Mouse (Mus musculus): ENCODE measurements around the gene Arhgap28.
A peak's percentile ranks its signal among the peaks of the same experiment; 100 is the strongest.
"Not testable (repeated sequence)": the region's sequence is repeated elsewhere in the genome, so short reads cannot be mapped to it uniquely, and the experiment has no call there.

Arhgap28 gene

DNA sequence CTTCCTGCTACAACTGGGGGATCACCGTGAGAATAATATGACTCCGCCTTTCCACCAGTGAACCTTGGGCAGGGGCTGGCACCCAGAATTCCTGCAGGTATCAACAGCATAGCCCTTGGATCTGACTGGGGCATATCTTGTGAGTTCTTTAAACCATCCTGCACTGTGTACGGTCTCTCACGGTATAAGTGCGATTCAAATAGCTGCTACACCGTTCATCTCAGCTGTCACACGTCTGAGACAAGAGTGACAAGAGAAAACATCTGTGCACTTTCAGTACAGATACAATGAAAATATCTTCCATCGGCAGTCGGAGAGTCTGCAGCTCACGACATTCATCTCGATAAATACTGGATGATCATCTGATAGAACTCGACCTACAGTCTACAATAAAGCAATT, 126.3 kb downstream of the Arhgap28 start:
- no peak for DNase-seq (ENCODE audit: extremely low spot score)

DNA sequence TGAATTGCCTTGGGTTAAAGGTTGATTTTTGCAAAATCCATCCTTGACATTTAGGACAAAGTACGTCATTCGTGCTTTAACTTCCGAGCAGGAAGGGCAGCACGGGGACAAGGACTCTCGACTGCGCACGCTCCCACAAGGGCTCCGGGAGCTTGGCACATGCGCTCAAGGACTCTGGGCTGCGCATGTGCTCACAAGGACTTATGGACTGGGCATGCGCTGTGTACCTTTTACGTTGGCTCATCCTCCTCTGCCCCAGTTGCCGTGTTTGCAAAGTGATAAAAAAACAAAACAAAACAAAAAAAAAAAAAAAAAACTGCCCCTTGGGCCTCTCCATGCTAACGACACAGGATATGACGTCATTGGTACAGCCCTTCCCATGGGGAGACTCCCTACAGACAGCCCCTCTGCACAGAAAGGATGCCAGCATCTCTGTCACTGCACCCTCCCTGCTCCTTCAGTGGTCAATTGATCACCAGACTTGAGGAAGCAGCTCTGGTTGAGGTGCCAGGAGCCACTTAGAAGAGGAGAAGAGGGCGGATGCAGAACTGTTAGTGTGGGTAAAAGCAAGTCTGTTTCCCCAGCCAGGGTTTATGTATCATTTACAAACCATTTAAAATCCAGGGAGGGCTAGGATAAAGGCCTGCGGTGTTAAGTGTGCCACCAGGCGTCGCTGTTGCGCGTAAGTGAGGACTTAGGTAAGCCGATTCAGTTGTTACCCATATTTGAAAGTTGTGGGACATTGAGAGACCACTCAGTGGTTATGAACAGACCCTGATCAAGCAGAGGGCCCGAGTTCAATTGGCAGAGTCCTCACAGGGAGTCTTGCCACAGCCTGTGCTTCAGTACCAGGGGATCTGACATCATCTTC, 134.0 kb downstream of the Arhgap28 start:
- DNase-seq (ENCODE audit: extremely low spot score): peak; percentile 51

DNA sequence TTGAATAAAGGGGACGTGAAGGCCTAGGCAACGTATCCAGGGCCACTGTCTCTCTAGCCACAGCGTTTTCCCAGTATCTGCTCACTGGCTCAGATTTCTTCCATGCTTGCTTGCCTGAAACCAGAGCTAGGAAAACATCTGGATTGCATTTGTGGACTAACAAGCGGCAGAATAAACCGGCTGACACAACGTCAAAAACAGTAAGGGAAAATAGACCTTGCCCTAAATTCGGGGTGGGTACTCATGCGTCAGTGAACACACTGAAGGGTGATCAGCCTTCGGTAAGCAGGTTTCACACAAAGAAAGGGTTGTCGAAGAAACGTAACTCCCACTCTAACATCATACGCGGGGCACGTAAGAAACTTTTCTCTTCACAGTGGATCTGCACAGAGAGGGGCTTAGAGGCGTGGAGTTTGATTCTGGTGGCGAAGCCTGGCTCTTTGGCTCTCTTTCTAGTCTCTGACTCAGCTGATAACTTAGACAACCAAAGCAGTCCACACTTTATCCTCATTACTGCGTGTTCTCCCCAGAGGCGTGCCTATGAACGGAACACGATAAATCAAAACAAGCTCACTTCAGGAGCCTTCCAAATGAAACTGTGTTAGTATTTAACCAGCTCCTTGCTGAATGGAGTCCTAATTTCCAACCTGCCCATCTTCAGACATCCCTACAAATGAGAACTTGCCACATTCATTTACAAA, 137.2 kb downstream of the Arhgap28 start:
- DNase-seq (ENCODE audit: extremely low spot score): peak; percentile 25

DNA sequence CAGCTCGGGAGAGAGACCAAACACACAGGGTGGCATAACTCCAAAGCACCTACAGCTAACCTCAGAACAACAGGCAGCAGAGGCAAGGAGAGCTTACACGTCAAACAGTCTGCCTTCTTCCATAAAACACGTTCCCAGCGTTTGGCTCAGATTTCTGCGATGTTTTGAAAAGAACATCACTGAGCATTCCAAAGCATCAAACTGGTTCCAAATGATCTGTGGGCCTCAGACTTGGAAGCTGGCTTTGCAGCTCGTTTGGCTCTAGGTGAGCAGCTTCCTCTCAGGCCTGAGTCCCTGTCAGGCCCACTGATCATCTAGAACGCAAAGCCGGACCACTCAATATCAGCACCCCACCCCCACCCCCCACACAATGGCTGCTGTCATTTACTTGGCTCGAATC, 137.9 kb downstream of the Arhgap28 start:
- DNase-seq (ENCODE audit: extremely low spot score): no peak

DNA sequence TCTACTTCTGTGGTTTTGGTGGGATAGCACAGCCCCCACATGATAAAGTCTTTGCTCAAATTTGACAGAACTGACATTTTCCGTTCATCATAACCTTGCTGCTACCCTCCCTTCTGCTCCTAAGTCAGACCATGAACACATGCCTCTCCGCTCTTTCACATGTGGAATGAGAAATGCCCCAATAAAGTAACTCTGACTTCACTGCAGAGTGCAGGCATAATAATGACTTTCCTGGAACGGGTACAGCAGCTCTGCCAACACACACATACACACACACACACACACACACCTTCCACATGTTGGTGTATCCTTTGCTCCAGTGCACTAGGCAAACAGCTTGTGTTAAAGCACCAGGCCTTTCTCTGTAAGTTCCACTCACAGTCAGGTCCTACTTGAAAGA, 139.0 kb downstream of the Arhgap28 start:
- DNase-seq (ENCODE audit: extremely low spot score): no peak

DNA sequence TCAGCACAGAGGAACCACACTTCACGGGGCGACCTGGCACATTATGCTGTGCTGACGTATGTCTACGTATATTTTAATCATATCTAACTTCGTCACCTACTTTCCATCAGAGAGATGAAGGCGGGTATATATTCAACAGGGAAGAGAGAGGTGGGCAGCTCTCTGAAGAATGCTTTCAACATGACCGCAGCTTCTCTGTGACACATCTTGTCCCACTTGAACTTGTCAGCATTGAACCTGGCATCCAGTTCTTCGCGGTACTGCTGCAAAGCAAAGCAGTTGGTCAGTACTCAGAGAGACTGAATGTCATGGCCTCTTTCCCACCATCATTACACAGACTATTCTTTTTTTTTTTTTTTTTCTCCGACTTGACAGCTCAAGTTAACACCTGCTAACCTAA, 139.6 kb downstream of the Arhgap28 start:
- no peak for DNase-seq (ENCODE audit: extremely low spot score)

DNA sequence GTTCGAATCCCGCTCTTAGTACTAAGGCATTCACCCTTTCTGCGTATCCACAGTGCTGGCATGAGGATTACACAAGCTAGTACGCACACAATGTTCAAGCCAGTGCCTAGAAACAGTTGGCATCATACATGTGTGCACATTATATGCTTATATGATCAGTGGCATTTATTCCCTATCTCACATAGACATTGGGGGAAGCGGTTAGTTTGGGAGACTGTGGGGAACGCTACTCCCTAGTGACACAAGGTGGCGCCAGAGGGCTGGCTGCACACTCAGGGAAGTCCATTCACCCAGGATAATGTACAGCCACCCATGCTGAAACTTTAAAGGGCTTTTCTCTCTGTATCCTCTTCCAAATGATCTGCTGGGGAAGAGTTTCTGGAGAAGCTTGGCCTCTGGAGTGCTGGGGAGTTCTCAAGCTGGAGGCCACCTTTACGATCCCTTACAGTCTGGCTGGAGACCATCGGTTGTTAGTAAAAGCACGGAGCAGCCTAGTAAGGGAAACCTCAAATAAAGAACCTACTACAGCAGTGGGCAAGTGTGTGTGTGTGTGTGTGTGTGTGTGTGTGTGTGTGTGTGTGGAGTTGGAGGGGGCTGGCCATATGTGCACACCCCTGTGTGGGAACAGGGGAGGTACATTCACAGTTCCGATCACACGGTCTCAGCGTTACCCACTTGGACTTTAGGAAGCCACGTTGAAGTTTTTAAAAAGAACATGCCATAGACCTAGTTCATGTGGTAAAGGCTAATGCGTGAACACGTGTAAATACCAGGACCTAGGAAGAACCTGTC, 142.0 kb downstream of the Arhgap28 start:
- peak; percentile 59 for DNase-seq (ENCODE audit: extremely low spot score)

DNA sequence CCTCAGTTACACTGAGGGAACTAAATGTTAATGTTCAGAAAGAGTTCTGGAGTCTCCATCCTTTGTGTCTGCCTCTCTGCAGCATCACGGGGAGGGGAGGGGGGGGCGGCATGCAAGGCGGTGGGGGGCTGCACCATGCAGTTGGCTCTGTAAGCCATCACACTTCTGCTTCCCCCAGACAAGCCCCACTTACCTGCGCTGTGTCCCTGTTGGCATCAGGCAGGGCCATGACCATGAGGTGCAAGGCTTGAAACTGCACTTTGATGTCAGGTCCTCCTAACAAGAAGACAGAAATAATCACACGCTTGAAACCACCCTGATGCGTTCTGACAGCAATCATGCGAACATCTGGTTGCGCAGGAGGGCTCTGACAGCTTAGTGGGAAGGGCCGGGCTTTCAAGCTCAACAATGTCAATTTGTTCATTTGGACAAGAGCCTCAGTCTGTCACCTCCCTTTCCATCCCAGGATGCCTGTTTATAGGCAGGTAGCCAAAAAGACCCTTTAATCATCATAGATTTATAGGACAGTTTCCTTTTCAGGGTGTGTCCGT, 142.8 kb downstream of the Arhgap28 start:
- DNase-seq (ENCODE audit: extremely low spot score): no peak

DNA sequence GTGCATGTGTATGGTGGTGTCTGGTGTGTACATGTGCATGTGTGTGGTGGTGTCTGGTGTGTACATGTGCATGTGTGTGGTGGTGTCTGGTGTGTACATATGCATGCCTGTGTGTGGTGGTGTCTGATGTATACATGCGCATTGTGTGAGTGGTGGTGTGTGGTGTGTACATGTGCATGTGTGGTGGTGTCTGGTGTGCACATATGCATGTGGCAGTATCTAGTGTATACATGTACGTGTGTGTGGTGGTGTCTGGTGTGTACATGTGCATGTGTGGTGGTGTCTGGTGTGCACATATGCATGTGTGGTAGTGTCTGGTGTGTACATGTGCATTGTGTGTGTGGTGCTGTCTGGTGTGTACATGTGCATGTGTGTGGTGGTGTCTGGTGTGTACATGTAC, 162.4 kb downstream of the Arhgap28 start:
- DNase-seq (ENCODE audit: extremely low spot score): not testable (repeated sequence)

DNA sequence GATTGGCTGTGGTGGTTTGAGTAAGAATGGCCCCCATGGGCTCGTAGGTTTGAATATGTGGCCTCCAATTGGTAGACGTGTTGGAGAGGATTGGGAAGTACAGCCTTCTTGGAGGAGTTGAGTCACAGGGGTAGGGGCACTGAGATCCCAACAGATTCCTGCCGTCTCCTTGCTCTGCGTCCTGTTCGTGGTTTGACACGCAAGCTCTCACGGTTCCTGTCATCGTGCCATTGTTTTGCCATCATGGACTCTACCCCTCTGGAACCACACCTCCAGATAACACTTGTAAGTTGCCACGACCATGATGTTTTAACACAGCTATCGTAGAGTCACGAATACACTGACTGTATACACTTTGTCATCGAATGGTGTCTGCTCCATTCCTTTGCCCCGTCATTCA, 165.0 kb downstream of the Arhgap28 start:
- DNase-seq (ENCODE audit: extremely low spot score): no peak

DNA sequence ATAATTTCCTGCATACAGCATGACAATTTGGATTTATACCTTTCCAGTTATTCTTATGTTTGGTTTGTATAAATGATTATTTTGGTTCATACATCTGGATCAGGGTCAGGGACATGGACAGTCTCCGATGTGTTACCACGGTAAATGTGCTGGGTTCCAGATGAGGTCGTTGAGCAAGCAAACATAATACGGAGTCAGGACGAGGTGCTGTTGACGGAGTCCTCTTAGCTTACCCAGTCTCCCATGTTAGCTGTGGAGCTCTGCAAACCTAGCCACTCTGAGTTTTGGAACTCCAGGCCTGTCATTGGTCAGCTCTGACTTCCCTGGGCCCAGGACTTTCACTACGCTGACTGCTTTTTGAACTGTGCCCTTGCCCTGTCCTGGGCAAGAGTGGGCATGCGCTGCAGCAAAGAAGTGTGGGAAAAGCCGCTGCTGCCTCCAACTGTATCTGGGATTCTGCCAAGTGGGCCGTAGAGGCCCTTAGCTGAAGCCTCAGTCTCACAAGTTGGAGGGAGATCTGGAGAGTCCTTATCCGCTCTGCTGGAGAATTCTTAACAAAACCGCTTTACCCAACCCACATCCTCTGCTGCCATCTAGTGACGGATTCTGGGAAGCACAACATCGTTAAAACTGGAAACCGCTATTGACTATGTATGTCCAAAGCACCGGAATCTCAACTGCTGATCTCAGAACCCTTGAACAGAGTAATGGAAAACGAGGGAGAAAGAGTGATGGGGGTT, 166.4 kb downstream of the Arhgap28 start:
- peak; percentile 72 for DNase-seq (ENCODE audit: extremely low spot score)

DNA sequence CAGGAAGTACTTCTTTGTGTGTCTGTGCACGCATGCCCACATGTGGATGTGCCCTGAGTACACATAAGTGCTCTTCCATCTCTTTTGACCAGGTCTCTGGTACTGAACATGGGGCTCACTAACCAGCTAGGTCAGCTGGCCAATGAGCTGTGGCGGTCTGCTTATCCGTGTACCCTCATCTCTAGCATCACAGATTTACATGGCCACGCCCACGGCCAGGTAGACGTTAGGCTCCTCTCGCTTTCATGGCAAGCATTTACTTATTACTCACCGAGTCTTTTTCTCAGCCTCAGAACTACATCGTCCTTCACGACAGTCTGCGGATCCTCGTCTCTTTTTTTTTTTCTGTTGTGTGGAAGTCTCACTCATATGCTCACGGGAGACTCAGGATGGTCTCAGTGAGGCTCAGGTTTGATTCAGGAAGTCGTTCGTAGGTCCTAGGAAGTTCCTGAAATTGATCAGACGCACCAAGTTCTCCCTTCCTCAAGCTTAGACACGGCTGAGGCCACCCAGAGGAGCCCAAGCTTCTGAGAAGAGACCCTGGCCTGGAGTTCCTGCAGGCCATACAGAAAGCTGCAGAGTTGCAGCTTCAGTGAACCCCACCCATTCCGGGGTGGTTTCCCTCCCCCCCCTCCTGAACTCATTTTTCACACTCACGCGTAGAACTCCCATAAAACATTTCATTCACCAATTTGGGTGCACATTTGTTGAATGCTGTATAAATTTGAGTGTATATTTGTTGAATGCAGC, 167.6 kb downstream of the Arhgap28 start:
- no peak for DNase-seq (ENCODE audit: extremely low spot score)

DNA sequence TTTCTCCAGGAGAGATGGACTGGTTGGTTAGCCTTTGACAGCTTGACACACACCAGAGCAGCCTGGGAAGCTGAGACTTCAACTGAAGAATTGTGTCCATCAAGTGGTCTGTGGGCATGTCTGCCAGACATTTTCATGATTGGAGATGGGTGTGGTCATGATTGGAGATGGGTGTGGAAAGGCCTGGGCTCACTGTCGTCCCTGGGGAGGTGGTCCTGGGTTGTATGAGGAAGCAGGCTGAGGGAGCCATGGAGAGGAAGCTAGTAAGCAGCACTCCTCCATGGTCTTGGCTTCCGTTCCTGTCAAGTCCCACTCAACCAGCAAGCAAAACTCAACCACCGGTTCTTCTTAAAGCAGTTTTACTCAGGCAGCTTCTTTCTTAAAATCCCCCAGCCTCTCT, 176.5 kb downstream of the Arhgap28 start:
- no peak for DNase-seq (ENCODE audit: extremely low spot score)

DNA sequence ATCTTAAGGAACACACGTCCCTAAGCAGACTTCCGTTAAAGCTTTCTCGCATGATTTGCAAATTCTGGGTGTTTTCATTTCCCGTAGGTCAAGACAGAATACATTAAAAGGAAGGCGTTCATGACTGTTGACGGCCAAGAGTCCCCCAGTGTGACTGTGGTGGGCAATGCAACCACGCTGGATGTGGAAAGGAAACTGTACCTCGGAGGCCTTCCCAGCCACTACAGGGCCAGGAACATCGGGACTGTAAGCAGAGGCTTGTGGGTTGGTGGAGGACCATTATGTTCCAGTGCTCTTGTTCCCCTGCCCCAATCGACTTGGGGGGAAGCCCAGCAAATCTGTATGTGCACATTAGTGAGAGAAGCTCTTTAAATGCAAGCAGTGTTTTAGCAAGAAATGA, 187.0 kb downstream of the Arhgap28 start:
- no peak for DNase-seq (ENCODE audit: extremely low spot score)

DNA sequence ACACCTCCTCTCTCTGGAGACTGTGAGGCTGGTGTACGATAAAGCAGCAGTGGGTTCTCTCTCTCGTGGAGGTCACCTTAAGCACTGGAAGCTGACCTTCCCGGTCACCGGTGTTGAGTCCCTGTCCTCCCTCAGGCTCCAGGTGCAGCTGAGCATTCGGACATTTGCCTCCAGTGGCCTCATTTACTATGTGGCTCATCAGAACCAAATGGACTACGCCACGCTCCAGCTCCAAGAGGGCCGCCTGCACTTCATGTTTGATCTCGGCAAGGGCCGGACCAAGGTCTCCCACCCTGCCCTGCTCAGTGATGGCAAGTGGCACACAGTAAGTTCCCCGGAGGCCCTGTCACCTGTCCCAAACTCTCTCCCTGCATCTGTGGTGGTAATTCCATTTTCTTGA, 188.2 kb downstream of the Arhgap28 start:
- no peak for DNase-seq (ENCODE audit: extremely low spot score)

DNA sequence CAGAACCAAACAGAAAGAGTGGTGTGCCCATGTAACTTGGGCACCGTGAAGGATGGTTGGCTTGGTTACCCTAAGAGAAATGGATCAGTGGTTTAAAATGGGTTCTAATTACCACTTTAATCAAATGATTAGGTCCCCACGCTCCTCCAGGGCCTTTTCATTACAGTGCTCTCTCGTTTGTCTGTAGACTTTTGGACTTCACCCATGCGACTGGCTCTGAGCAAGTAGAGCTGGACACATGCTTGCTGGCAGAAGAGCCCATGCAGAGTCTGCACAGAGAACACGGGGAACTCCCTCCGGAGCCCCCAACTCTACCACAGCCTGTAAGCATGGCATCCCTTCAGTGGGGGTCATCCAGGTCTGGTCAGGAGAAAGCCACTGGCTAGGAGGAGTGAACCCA, 190.3 kb downstream of the Arhgap28 start:
- DNase-seq (ENCODE audit: extremely low spot score): no peak

DNA sequence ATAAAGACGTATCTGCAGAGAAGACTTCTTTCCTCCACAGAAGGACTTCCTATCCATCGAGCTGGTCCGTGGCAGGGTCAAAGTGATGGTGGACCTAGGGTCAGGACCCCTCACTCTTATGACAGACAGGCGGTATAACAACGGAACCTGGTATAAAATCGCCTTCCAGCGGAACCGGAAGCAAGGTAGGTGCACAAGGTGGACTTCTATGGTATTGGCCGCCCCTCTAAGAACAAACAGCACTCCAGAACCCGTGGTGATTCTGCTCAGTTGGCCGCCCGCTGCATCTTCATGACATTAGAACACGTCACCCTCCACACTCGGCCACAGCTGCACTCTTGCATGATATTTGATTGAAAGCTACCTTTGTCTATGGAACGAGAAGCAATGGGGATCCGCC, 194.7 kb downstream of the Arhgap28 start:
- DNase-seq (ENCODE audit: extremely low spot score): no peak

All from embryo, embryonic 9.5 days (tissue).